Mouse (Mus musculus) cerebellum, adult 2 months (tissue): ENCODE measurements around the gene Klk1b8. TPM values are rescaled to one million over a fixed set of nuclear protein-coding genes. Genes with fewer than 3 reads are reported as not detected.
"Not testable (repeated sequence)": the region's sequence is repeated elsewhere in the genome, so short reads cannot be mapped to it uniquely, and the experiment has no call there.

Experiments
- DNase-seq, 2 experiments: peaks; one replicate each; pipeline ENCODE4 v3.0.0; 2021
- H3K27ac ChIP-seq: fragments of 200-500 bp; 2 replicates; pipeline ENCODE4 v1.5.1; 2012; ENCODE audit warnings: low read length, control low read depth, inconsistent platforms; ENCODE audit not compliant: insufficient read depth
- H3K27me3 ChIP-seq: fragments of 200-500 bp; 2 replicates; pipeline ENCODE4 v1.6.1; 2012; ENCODE audit warnings: inconsistent platforms, mild to moderate bottlenecking, low read length, moderate library complexity; ENCODE audit not compliant: control insufficient read depth, insufficient read depth
- H3K4me1 ChIP-seq: fragments of 200-500 bp; 2 replicates; pipeline ENCODE4 v1.6.1; 2011; ENCODE audit warnings: low read length; ENCODE audit not compliant: control insufficient read depth, insufficient read depth
- H3K4me3 ChIP-seq: fragments of 200-500 bp; replicated peaks from 2 replicates; pipeline ENCODE3; 2011; ENCODE audit warnings: mild to moderate bottlenecking, low read depth, low read length, control low read depth; ENCODE audit not compliant: insufficient read depth
- CTCF ChIP-seq: fragments of 200-500 bp; IDR thresholded peaks from 2 replicates; pipeline ENCODE4 v1.5.1; 2011; ENCODE audit warnings: low read depth, mild to moderate bottlenecking, control low read depth, low read length, moderate library complexity, borderline replicate concordance; ENCODE audit not compliant: insufficient read depth
- POLR2A ChIP-seq: fragments of 200-500 bp; IDR thresholded peaks from 2 replicates; pipeline ENCODE4 v1.6.1; 2011; ENCODE audit warnings: low read length, control low read depth, borderline replicate concordance; ENCODE audit not compliant: insufficient read depth
- WGBS: fragments of 180-500 bp; shearing (Covaris S2); methylation state at CpG from one replicate; pipeline ENCODE4 v1.1.7; 2018; 5-methylcytosine and 5-hydroxymethylcytosine counted together
- polyA plus RNA-seq: library from polyadenylated mRNA; depleted of rRNA; stranded (reverse); fragments of >200 nt; gene quantifications from 2 replicates; pipeline ENCODE4 v1.2.3, GENCODE M21; 2012; rRNA removed

Klk1b8 gene
- polyA plus RNA-seq, 1 experiment = not detected

DNA sequence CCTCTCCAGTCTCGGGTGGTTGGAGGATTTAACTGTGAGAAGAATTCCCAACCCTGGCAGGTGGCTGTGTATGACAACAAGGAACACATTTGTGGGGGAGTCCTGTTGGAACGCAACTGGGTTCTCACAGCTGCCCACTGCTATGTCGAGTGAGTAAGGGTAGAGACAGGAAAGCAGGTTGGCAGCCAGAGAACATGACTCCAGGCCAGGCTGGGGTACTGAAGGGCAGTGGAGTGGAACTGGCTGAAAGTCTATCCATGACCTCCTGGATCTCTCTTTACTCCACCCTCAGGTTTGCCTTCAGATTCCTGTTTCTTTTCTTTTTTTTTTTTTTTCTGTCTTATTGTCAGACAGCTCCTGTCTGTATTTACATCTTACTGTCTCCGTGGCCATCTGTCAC, 2.2 kb downstream of the Klk1b8 start:
- DNase-seq = no peak
- TF ChIP-seq POLR2A (no peak), CTCF (no peak)

DNA sequence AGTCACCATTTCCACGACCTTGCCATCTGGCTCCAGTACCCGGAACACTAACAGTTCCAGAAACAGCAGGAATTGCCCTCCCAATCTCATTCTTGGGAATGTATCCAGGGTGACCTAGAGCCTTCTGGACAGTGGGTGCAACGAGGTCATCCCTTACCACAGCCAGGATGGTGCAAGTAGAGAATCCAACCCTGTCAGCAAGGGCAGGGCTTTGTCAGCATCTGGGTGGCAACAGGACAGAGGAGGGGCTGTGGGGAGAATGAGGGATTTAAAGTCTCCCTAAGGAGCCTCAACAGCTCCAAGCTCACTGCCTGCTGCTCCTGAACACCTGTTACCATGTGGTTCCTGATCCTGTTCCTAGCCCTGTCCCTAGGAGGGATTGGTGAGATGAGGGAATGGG, 16.0 kb downstream of the Klk1b8 start, which contains the start of gene Klk1b1:
TSS of gene Klk1b1 (plus strand) at position 301 of the 400 bp plus-strand sequence.
- H3K27me3 ChIP-seq = no peaks in the 10 kb centered on the region

More for the DNA sequence above, 2.2 kb downstream of the Klk1b8 start:
- Histone ChIP-seq H3K27me3 (no peaks in the 10 kb centered on the region), H3K4me1 (no peaks in the 10 kb centered on the region), H3K4me3 (no peak overlapping the region), H3K27ac (no peak overlapping the region)
- WGBS = 28% methylated on average over 4 of the region's 4 CpGs

DNA sequence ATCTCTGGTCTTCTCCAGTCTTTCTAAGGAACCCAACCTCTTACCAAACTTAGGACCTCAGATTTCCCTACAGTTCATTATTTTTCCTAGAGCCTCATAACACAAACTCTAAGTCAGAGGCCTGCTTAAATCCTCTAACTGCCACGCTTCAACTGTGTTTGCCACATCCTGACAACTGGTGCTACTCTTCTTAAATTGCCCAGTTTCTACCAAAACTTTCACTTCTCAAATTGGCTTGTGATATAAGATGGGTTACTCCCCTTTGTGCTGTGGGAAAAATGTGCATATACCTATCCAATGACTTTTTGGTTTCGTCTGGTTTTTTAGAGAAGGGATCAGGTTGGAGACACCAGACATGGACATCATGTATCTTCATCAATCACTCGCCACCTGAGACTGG, 16.6 kb downstream of the Klk1b8 start:
- 88% methylated on average over 3 of the region's 3 CpGs for WGBS
- H3K27me3 ChIP-seq = no peaks in the 10 kb centered on the region
- H3K4me3 ChIP-seq = no peak overlapping the region
- no peak for TF ChIP-seq CTCF
- no peak for TF ChIP-seq POLR2A
- no peak overlapping the region for H3K27ac ChIP-seq
- no peaks in the 10 kb centered on the region for H3K4me1 ChIP-seq
- no peak for DNase-seq

More for the DNA sequence above, 16.0 kb downstream of the Klk1b8 start, which contains the start of gene Klk1b1:
- DNase-seq = no peak
- WGBS = 12% methylated on average over 3 of the region's 3 CpGs
- Histone ChIP-seq H3K4me1 (no peaks in the 10 kb centered on the region), H3K4me3 (no peak within 1 kb of the TSS), H3K27ac (no peak within 1 kb of the TSS)
- TF ChIP-seq CTCF (no peak), POLR2A (no peak)

DNA sequence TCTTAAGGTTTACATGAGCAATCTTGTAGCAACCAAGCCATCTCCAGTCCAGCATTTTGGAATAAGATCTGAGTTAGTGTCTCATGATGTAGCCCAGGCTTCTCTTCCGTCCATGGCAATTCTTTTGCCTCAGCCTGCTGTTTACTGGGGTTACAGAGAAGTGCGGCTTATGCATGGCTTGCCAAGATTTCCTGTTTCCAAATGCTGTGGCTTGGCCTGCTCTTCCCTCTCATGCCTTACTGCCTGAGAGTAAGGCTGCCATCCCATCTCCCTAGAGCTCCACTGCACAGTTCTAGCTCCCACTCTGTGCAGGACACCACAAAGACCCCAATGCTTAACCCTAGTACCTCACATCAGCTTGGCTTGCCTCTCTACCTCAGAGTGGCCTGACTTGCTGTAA, 17.1 kb downstream of the Klk1b8 start:
- no peaks in the 10 kb centered on the region for H3K4me1 ChIP-seq
- no peak for TF ChIP-seq POLR2A
- no peak for TF ChIP-seq CTCF
- WGBS = 58% methylated on average over 2 of the region's 2 CpGs
- no peaks in the 10 kb centered on the region for H3K27me3 ChIP-seq
- no peak for DNase-seq
- H3K4me3 ChIP-seq = no peak overlapping the region
- H3K27ac ChIP-seq = no peak overlapping the region

DNA sequence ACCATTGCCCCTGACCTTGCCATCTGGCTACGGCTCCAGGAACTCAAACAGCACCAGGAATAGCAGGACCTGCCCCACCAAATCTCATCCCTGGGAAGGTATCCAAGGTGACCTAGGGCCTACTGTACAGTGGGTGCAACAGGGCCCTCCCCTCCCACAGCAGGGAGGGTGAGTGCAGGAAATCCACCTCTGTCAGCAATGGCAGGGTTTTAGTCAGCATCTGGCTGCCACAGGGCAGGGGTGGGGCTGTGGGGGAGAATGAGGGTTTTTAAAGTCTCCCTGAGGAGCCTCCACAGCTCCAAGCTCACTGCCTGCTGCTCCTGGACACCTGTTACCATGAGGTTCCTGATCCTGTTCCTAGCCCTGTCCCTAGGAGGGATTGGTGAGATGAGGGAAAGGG, 25.3 kb downstream of the Klk1b8 start, which contains the start of gene Klk1b9:
TSS of gene Klk1b9 (plus strand) at position 301 of the 400 bp plus-strand sequence.
- not testable (repeated sequence) for H3K27ac ChIP-seq, H3K27me3 ChIP-seq, H3K4me1 ChIP-seq, DNase-seq, H3K4me3 ChIP-seq
- WGBS = 69% methylated on average over 1 of the region's 1 CpGs

DNA sequence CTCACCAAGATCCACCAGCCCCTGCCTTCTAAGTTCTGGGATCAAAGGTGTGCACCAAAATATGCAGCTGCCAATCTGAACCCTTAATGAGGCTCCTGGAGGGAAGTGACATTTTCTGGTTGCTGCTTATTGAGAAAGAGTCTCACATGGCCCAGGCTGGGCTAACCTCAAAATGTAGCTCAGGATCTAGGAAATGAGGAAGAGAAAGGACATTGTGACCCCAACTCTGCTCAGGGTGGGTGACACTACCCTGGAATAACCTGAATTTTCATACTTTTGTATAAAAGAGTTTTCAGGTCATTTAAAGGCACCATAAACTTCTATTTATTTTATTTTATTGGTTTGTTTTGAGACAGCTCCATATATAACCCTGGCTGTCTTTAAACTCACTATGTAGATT, 35.2 kb downstream of the Klk1b8 start:
- TF ChIP-seq CTCF (no peak), POLR2A (no peak)

DNA sequence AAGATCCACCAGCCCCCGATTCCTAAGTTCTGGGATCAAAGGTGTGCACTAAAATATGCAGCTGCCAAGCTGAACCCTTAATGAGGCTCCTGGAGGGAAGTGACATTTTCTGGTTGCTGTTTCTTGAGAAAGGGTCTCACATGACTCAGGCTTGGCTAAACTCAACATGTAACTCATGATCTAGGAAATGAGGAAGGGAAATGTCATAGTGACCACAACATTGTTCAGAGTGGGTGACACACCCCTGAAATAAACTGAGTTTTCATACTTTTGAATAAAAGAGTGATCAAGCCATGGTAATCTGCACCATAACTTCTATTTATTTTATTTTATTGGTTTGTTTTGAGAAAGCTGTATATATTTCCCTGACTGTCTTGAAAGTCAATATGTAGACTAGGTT, 44.4 kb downstream of the Klk1b8 start:
- not testable (repeated sequence) for H3K4me3 ChIP-seq, H3K4me1 ChIP-seq, DNase-seq, H3K27ac ChIP-seq, H3K27me3 ChIP-seq
- WGBS = 58% methylated on average over 1 of the region's 1 CpGs

More for the DNA sequence above, 35.2 kb downstream of the Klk1b8 start:
- Histone ChIP-seq H3K4me3 (no peak overlapping the region), H3K4me1 (no peaks in the 10 kb centered on the region), H3K27ac (no peak overlapping the region), H3K27me3 (no peaks in the 10 kb centered on the region)
- DNase-seq = no peak

DNA sequence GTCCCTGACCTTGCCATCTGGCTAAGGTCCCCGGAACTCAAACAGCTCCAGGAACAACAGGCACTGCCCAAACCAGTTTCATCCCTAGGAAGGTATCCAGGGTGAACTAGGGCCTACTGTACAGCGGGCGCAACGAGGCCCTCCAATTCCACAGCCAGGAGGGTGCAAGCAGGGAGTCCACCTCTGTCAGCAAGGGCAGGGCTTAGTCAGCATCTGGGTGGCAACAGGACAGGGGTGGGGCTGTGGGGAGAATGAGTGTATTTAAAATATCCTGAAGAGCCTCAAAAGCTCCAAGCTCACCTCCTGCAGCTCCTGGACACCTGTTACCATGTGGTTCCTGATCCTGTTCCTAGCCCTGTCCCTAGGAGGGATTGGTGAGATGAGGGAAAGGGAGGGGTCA, 45.1 kb downstream of the Klk1b8 start, which contains the start of gene Klk1b11:
TSS of gene Klk1b11 (plus strand) at position 301 of the 400 bp plus-strand sequence.
- not testable (repeated sequence) for H3K27ac ChIP-seq
- WGBS = 72% methylated on average over 4 of the region's 4 CpGs

More for the DNA sequence above, 45.1 kb downstream of the Klk1b8 start, which contains the start of gene Klk1b11:
- not testable (repeated sequence) for H3K4me1 ChIP-seq, H3K27me3 ChIP-seq, DNase-seq, H3K4me3 ChIP-seq

Other genes starting within 250 kb of the Klk1b8 start
- not detected in 2 replicates for gene Klk13, start 238.1 kb upstream of the Klk1b8 start, polyA plus RNA-seq
- gene Klk12, start 181.8 kb upstream of the Klk1b8 start, polyA plus RNA-seq = not detected in 2 replicates
- gene Klk11, start 176.1 kb upstream of the Klk1b8 start, polyA plus RNA-seq = not detected in 2 replicates
- 0.20 and 0.24 TPM in 2 replicates for gene Klk10, start 169.6 kb upstream of the Klk1b8 start, polyA plus RNA-seq
- 0.07 and 0.11 TPM in 2 replicates for gene Klk9, start 158.8 kb upstream of the Klk1b8 start, polyA plus RNA-seq
- 1.6 and 1.9 TPM in 2 replicates for gene Klk8, start 153.1 kb upstream of the Klk1b8 start, polyA plus RNA-seq
- not detected in 2 replicates for gene Klk7, start 139.4 kb upstream of the Klk1b8 start, polyA plus RNA-seq
- gene Klk6, start 126.2 kb upstream of the Klk1b8 start, polyA plus RNA-seq = 88.4 and 102 TPM in 2 replicates
- not detected in 2 replicates for gene Klk5, start 108.7 kb upstream of the Klk1b8 start, polyA plus RNA-seq
- gene Klk4, start 69.5 kb upstream of the Klk1b8 start, polyA plus RNA-seq = not detected in 2 replicates
- not detected in 2 replicates for gene Klk15, start 16.9 kb upstream of the Klk1b8 start, polyA plus RNA-seq
- not detected in 2 replicates for gene Klk1b1, start 16.1 kb downstream of the Klk1b8 start, polyA plus RNA-seq
- 0.13 and 0.25 TPM in 2 replicates for gene Klk1b9, start 25.4 kb downstream of the Klk1b8 start, polyA plus RNA-seq
- not detected in 2 replicates for gene Klk1b11, start 45.2 kb downstream of the Klk1b8 start, polyA plus RNA-seq
- not detected in 2 replicates for gene Klk1b26, start 61.5 kb downstream of the Klk1b8 start, polyA plus RNA-seq
- 0.38 and 0.51 TPM in 2 replicates for gene Klk1b27, start 101.6 kb downstream of the Klk1b8 start, polyA plus RNA-seq
- not detected in 2 replicates for gene Klk1b21, start 151.7 kb downstream of the Klk1b8 start, polyA plus RNA-seq
- gene Klk1b22, start 162.0 kb downstream of the Klk1b8 start, polyA plus RNA-seq = not detected in 2 replicates
- not detected in 2 replicates for gene Klk1b16, start 186.1 kb downstream of the Klk1b8 start, polyA plus RNA-seq
- 0.29 and 0.38 TPM in 2 replicates for gene Klk1b24, start 237.6 kb downstream of the Klk1b8 start, polyA plus RNA-seq
- gene Klk1b3, start 247.5 kb downstream of the Klk1b8 start, polyA plus RNA-seq = not detected in 2 replicates